Mouse (Mus musculus): Measurements from ENCODE around the gene Capn12.

The Capn12 gene

DNA sequence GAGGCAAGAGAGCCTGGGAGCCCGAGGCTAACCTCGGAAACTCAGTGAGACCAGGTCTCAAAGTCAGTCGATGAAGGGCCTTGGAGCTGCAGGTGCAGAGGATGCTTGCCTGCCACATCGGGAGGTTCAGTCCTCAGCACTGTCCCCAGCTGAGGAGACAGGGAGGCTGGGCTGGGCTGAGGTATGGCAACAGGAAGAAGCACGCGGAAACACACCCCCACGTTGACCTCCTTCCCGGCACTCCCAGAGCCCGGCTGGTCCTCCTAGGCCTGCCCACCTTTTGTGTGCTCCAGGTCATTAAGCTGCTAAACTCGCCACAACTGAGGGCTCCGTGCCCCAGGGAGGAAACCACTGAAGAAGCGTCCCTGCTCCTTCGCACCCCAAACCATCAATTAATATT is at the start of gene Capn12:
Capn12 (plus strand) TSS at position 224 of the 400 bp plus-strand sequence.
- no peak for DNase-seq

DNA sequence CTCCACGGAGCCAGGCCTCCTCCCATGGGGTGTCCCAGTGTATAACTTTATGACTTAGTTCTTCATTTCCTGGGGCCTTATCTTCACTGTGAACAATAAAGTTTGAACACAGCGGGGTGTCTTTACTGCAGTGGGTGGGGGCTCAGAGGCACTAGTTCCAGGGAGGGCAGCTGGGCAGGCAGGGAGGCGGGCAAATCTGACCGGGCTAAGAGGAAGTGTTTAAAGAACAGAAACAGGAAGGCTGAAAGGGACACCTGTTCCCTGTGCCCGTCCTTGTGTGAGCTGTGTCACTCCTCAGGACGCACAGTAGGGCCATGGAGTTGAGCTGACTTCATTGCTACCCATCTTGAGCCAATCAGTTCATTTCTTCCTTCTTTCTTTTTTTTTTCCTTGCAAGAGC is 49.1 kb upstream of the Capn12 start:
- no peak for DNase-seq

DNA sequence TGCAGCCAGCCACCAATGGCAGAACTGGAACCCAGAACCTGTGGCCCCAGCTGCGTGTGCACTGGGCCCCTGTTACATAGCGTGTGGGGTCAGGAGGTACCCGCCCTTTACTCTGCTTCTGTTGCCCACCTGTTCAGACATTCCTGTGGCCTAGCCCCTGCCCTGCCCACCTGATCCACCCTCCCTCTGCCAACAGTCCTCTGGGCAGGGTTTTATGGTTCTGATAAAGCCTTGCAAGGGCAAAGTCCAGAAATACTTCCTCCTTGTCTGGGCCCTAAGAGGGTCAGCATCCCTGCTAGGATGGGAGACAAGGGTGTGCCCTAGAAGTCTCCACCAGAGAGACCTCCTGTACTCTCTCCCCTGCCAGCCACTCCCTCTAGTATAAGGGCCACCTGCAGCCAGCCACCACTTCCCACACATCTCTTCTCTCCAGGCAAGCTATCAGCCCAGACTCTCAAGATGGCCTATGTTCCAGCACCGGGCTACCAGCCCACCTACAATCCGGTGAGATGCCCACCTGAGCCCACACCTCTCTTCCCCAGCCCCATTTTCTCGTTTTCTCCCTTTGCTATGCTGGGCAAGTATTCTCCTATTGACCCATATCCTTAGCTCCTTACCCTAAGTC is 47.4 kb upstream of the Capn12 start, which contains the start of gene Lgals4:
Lgals4 (plus strand) TSS at position 132 of the 625 bp plus-strand sequence.
- DNase-seq, result no peak

DNA sequence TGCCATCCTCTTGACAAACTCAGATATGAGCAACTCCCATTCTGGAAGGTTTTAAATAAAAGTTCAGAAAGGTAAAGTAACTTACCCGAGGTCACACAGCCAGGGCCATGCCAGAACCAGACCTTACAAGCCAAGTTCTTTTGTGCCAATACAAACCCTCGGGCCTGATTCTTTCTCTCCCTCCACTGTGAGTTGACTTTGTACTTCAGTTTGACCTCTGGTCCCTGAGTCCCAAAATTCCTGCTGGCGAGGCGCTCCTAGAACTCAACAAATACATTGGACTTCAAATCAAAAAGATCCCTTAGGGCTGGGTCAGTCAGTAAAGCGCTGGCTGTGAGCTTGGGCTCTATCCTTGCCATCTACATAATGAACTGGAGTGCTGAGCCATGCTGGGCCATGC is 44.3 kb upstream of the Capn12 start:
- no peak for DNase-seq

DNA sequence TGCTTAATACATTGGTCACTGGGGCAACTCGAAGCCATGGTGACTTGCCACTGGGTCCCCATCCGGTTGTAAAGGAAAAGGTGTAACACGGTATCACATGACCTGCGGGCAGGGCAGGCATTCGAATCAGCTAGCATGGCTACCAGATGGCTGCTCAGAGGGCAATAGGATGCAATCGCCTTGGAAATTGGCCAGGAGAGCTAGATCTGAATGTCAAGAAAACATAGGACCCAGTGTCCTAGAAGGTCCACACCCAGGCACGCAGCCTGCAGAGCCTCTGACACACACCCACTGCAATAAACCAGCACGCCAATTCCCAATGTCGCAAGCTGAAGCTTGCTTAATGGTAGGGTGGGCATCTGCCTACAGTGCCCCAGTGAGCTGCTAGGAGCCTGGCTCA is 42.9 kb upstream of the Capn12 start:
- DNase-seq, result no peak

DNA sequence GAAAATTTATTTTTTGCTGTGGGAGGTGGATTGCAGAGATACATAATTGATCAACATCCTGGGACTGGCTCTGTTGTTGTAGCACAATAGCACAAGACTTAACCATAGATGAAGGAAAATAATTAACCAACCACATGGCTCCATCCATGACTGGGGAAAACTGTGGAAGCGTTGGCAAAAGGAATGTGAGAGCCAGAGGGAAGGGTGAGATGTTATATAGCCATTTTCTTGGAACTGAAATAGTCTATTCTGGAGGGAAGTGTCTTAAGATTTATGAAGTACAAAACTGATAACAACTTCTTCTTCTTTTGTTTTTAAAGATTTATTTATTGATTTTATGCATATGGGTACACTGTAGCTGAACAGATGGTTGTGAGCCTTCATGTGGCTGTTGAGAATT is 33.9 kb upstream of the Capn12 start:
- no peak for DNase-seq

DNA sequence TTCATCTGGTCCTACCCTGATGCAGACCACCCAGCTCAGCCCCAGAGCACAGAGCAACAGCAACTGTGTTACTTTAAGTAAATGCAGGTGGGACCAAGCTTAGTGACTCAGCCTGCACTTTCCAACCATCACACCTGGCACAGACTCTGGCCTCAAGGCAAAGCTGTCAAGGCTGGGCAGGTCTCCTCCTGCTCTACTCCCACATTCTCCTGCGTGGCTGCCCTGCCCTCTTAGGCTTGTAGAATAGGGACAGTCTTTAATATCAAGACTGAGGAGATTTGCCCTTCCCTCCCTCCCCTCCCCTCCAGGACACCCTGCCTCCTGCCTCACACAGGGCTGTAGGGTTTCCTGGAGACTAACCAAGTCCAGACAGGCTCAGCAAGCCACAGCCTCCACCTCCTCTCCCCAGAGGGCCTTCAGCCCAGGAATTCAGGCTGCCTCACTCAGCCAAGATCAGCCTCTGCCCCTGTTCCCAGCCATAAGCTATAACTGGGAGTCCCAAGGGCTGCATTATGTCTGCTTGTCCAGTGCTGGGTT is 31.5 kb upstream of the Capn12 start:
- no peak for DNase-seq

DNA sequence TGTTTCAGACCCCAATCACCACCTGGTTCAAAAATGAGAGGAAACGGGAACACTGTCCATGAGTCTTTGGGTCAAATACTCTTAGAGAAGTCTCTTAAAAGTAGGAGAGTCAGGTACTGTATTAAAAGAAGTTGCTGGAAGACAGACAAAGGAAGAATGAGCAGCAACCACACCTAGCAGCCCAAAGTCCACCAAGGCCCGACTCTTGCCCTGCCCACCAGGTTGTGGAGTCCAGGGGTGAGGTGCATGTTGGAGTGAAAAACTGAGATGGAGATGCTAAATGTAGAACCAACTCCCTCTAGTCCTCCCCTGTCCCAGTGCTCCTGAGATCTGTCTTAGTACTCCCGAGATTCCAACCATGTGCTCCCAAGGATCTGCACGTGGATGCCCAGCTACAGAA is 30.6 kb upstream of the Capn12 start:
- no peak for DNase-seq

DNA sequence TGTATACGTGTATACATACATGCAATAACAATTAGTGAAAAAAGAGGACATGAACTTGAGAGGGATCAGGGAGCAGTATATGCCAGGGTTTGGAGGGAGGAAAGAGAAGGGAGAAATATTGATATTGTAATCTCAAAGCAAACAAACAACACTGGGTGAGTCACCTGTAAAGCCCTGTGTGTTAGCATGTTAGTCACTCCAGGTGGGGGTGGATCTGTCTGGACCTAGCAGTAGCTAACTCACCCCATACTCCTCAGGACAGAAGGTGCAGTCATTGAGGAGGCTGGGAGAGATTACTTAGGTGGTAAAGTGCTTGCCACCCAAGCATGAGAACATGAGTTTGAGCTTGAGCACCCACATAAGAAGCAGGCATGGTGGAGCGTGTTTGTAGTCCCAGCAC is 21.3 kb upstream of the Capn12 start:
- DNase-seq, result no peak

DNA sequence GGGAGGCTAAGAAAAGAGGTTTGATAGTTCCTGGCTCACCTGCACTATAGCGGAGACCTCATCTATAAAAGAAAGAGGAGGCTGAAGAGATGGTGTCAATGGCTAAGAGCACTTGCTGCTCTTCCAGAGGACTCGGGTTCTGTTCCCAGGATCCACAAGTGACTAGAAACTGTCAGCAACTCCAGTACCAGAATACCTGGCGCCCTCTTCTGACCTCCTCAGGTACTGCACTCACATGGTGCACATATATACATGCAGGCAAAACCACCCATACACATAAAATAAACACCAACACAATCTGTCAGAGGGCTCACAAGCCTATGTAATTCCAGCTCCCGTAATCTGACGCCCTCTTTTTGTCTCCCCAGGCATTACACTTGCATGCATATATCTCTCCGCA is 20.3 kb upstream of the Capn12 start:
- no peak for DNase-seq

DNA sequence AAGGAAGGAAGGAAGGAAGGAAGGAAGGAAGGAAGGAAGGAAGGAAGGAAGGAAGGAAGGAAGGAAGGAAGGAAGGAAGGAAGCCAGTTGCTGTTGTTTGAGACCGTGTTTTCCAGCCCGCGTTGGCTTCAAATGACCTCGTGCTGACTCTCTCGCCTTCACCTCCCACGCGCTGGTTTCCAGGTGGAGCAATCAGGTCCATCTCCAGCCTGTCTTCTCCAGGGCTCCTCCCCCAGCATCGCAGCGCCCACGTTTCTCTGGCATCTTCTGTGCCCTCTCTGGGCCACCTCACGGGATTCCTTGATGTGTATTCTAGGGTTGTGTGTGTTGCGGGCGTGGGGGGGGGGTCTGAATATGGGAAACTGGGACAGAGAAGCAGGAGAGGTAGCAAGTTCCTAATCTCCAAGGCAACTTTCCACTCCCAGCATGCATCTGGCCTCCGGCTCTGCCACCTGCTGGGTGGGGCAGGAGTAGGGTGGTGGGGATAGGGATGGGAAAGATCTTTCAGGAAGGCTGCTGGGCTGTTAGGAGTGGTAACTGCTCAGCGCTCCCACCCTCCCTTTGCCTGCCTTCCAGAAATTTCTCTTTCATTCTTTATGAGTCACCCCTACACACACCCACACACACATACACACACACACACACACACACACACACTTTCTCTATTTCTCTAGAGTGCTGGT is 18.3 kb upstream of the Capn12 start:
- DNase-seq, result no peak

DNA sequence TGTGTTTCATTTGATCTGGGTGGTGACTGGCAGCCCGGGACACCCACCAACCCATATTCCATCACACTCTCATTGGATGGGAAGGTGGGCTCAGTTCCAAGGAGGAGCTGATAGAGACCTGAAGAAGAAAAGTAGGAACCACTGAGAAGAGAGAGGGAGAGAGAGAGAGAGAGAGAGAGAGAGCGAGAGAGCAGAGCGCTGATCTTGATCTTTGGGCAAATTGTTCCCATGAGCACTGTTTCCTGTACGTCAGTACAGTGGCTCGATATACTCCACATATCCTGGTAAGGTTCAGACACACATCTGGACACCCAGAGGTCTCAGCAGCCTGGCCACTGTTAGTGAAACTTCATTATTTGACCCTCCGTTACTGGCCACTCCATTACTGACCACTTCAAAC is 17.7 kb upstream of the Capn12 start, which contains the start of gene Lgals7:
Lgals7 (plus strand) TSS at position 314 of the 400 bp plus-strand sequence.
- DNase-seq, result no peak

DNA sequence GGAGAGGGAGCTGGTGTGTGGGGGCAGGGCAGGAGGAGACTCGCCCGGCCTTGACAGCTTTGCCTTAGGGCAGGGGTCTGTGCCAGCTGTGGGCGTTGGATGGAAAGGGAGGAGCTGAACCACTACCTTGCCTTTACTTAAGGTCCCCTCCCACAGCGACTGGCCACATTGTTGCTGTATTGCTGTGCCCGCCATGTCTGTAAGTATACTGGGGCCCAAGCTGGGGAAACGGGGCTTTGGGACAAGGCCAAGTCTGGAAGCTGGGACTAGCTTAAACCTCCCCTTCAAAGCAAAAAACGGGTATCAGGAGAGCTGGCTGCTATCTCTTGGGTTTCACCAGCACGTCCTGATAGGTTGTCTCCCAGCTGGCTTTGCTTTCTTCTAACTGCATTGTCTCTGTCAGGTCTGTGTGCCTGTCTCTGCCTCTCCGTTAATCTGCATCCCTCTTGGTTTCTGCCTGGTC is 16.9 kb upstream of the Capn12 start:
- DNase-seq, result no peak

DNA sequence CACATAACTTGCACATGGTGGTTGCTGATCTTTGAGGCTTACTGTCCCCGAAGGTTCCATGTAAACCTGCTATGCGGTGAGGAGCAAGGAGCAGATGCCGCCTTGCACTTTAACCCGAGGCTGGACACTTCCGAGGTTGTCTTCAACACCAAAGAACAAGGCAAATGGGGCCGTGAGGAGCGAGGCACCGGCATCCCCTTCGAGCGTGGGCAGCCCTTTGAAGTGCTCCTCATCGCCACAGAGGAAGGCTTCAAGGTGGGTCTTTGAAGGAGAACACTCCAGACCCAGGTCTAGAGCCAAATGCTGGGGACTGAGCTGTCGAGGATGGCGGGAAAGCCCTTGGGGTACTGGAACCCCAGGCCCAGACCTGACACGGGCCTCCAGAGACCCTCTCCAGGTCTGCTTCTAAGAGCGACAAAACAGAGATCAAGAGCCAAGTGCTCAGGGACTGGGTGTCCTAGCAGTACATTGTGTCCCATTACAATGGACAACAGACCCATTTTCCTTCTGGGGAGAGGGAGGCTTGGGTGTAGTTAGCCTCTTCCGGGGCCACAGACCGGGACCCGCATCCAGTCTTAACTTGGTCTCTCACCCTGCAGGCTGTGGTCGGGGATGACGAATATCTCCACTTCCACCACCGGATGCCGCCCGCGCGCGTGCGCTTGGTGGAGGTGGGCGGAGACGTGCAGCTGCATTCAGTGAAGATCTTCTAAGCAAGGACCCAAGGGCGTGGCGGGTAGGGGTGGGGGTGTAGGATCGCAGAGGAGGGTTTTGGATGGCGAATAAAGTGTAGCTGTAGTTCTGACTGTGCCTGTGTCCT is 15.5 kb upstream of the Capn12 start:
- peak; percentile 92 for DNase-seq

DNA sequence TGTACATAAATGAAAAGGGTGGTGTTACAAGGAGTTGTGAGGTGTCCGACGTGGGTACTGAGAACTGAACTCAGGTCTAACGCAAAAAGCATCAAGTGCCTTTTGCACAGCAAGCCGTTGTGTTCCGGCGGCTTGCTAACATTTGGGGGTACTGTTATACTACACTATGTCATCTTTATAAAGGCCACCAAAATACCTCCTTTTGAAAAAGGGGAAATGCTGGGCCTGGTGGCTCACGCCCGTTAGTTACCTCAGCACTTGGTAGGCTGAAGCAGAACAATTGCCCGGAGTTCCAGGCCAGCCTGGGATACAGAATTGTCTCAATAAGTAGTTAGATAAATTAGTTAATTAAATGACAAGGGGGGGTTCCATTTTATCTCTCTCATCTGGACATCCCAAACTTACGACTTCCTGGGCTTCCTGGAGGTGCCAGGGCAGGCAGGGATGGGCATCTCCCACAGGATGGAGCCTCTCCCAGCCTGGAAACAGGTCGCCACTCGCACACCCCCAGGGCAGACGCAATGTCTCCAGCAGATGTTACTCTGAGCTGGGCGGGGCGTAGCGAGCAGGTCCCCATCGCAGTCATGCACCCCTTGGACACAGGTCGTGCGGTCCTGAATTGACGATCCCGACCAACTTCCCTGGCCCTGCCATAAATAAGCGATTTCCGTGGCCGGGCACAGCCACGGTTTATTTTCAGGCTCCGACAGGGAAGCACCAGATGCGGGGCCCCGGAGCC is 14.3 kb upstream of the Capn12 start:
- no peak for DNase-seq

DNA sequence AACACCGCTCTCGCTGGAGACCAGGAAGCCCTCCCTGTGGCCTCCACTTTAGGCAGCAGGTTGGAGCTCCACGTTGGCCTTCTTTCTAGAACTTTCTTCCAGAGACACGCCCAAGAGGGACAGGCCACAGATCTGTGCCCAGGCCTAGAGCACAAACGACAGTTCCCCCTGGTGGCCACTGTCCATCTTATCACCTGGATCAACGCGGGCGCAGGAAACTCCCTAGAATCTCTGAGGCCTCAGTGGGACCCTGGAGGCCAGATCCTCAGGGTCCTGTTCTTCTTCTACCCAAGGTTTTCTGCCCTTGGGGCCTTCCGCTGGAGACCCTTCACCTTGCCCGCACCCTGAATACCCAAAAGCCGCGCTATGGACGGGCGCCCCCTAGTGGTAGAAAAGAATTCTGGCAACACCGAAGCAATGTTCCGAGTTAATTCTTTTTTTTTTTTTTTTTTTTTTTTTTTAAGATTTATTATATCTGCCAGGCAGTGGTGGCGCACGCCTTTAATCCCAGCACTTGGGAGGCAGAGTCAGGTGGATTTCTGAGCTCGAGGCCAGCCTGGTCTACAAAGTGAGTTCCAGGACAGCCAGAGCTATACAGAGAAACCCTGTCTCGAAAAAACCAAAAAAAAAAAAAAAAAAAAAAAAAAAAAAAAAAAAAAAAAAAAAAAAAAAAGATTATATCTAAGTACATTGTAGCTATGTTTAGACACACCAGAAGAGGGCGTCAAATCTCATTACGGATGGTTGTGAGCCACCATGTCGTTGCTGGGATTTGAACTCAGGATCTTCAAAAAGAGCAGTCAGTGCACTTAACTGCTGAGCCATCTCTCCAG is 13.5 kb upstream of the Capn12 start:
- peak; percentile 79 to 85 for DNase-seq

DNA sequence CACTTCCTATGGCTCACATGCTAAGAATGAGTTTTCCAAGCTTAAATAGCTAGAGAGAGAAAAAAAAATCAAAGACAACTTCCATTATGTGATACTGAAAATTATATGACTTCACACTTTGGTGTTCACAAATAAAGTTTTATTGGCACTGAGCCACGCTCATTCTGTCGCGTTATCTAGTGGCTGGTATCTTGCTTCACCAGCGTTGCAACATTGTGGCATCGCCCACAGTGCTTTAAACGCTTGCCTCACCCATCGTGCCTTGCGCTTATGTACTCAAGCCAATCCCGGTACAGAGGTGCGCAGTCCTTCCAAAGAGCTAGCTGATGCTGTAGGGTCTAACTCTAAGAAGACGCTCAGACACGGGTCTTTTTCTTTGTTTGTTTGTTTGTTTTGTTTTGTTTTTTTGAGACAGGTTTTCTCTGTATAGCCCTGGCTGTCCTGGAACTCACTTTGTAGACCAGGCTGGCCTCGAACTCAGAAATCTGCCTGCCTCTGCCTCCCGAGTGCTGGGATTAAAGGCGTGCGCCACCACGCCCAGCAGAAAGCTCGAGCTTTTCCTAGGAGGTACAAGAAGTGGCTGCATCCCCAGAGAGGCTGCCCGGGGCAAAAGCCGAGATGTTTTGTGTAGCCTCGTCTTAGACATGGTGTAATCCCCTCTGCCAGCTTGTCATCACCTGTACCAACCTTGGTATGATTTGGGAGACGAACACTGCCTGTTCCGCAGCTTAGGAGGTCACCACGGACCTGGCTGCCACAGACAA is 10.1 kb upstream of the Capn12 start:
- no peak for DNase-seq

DNA sequence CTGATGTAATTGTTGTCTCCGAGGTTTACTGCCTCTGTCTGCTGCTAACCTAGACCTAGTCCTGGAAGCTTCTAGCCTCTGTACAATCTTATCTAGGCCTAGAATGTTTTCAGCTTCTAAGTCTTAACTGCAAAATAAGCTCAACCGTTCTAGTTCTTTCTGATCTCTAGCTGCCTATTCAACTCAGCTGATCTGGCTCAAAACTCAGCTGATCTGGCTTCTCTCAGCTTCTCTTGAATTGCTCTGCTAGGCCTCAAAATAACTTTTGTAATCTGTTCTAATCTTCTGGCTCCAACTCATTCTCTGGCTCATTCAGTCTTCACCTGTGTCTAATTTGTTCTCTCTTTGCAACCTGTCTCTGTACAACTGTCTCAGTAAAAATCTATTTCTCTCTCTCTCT is 6.7 kb upstream of the Capn12 start:
- DNase-seq, result no peak

DNA sequence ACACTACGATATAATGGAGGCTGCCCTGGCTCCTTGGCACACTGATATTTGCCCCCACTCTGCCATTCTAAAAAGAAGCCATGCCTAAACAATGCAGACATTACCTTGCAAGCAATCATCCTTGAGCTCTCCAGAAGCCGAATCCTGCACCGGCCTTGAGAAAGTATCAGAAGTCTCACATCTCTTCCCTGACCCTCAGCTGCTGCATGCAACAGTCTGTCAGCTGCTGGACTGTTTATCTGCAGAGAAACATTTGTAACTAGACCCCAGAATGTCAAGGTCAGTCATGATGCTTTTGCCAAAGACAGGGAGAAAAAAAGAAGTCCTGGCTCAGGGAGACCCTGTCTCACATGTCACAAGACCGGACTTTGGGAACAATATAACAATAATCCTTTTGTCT is 5.1 kb upstream of the Capn12 start:
- no peak for DNase-seq

DNA sequence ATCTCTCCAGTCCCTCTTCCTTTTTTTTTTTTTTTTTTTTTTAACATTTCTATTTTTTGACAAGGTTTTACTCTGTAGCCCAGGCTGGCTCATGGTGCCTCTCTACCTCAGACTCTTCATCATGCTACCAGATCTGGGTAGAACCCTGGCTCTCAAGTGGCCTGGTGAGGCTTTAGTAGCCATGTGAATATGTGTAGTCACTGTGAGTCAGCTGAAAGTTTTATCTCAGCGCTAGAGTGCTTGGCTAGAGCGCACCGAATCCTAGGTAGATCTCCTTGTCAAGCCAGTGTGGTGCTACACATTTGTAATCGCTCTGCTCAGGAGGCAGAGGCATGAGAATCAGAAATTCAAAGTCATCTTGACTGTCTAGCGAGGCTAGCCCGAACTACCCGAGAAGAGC is 4.1 kb upstream of the Capn12 start:
- DNase-seq, result no peak

DNA sequence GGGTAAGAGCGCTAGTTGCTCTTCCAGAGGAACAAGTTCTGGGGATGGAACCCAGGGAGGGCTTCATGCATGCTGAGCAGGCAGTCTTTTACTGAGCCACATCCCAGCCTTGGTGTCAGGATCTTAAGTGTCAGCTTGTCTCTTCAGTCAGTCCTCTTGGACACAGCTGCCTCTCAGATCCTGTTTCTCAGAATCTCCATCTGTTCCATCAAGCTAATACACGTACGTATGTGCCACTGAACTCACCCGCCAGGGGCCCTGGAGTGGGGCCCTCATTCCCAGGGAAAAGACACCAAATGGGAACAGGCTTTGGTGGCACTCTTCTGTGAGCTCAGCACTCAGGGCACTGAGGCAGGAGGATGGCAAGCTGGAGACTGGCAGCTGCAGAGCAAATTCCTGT is 3.4 kb upstream of the Capn12 start:
- no peak for DNase-seq
